Mouse (Mus musculus) stomach, postnatal 0 days (tissue): Measurements from ENCODE around the gene Pfdn2.

Source experiments
- CTCF ChIP-seq: IDR thresholded peaks from 2 replicates; pipeline ENCODE4 v1.5.1; 2016; ENCODE audit warnings: antibody characterized with exemption, low read depth, mild to moderate bottlenecking, moderate library complexity
- EP300 ChIP-seq: optimal IDR thresholded peaks from 2 replicates; pipeline ENCODE3; 2016; ENCODE audit warnings: antibody characterized with exemption

GRCm38 (mm10) chr1:171382096-171382620 is 36.7 kb downstream of the Pfdn2 start:
- TF ChIP-seq CTCF (peak; percentile 21; the same call in 1 of the 2 replicates), EP300 (no peak)
